Mouse (Mus musculus) lung, postnatal 0 days (tissue): ENCODE measurements around the gene Cldn3.

Source experiments
- CTCF ChIP-seq: IDR thresholded peaks from 2 replicates; pipeline ENCODE4 v1.5.1; 2016; ENCODE audit warnings: antibody characterized with exemption, mild to moderate bottlenecking
- EP300 ChIP-seq: IDR thresholded peaks from 2 replicates; pipeline ENCODE4 v1.6.1; 2016; ENCODE audit warnings: antibody characterized with exemption, mild to moderate bottlenecking, control low read depth

DNA sequence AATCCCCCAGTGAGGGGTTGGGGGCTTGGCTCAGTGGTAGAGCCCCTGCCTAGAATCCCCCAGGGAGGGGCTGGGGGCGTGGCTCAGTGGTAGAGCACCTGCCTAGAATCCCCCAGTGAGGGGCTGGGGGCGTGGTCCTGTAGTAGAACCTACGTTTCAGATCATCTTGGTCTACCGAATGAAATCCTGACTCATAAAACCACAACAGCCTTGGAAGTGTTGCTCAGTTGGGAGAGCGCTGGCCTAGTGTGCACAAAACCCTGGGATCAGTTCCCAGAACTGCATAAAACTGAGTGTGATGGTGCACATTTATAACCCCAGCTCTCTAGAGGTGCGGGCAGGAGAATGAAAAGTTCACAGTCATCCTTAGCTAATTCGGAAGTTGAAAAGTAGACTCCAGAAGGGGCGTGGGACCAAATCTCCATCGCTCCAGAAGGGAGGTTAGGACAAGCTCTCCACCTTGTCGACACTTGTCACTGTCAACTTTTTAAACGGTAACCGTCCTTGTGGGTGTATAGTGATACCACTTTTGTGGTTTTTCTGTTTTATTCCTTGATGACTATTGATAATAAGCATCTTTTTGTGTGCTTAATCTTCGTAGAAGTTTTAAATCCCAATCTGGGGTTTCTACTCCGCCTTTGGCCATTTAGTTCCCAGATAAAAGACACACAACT is 9.3 kb upstream of the Cldn3 start:
- TF ChIP-seq CTCF, result no peak
- no peak for TF ChIP-seq EP300
